Mouse (Mus musculus) heart, embryonic 13.5 days (tissue): ENCODE measurements around the gene 1700007K13Rik. TPM values are rescaled to one million over a fixed set of nuclear protein-coding genes. Genes with fewer than 3 reads are reported as not detected.
"Not testable (repeated sequence)": the region's sequence is repeated elsewhere in the genome, so short reads cannot be mapped to it uniquely, and the experiment has no call there.

Experiments
- ATAC-seq: fragments of 200-750 bp; cut with Nextera tagmentation; 2 replicates; pipeline ENCODE4 v1.8.0; 2017; ENCODE audit warnings: moderate TSS enrichment; ENCODE audit not compliant: insufficient number of reproducible peaks, low FRiP score, low TSS enrichment; ENCODE audit errors: extremely low read depth
- H3K27ac ChIP-seq: fragments of 300-500 bp; sonication (generic); replicated peaks from 2 replicates; pipeline ENCODE4 v1.5.1; 2015; ENCODE audit warnings: moderate library complexity, mild to moderate bottlenecking, inconsistent platforms
- H3K27me3 ChIP-seq: fragments of 300-500 bp; sonication (generic); replicated peaks from 2 replicates; pipeline ENCODE4 v1.6.1; 2015; ENCODE audit warnings: mild to moderate bottlenecking, inconsistent platforms
- H3K36me3 ChIP-seq: fragments of 300-500 bp; sonication (generic); 2 replicates; pipeline ENCODE4 v1.6.1; 2015; ENCODE audit warnings: mild to moderate bottlenecking, inconsistent platforms
- H3K4me1 ChIP-seq: fragments of 300-500 bp; sonication (generic); 2 replicates; pipeline ENCODE4 v1.6.1; 2015; ENCODE audit warnings: inconsistent platforms
- H3K4me2 ChIP-seq: fragments of 300-500 bp; sonication (generic); 2 replicates; pipeline ENCODE4 v1.6.1; 2015; ENCODE audit warnings: inconsistent platforms, mild to moderate bottlenecking, moderate library complexity
- H3K4me3 ChIP-seq: fragments of 300-500 bp; sonication (generic); 2 replicates; pipeline ENCODE4 v1.5.1; 2015; ENCODE audit warnings: moderate library complexity, mild to moderate bottlenecking, inconsistent platforms
- H3K9ac ChIP-seq: fragments of 300-500 bp; sonication (generic); 2 replicates; pipeline ENCODE4 v1.6.1; 2015; ENCODE audit warnings: inconsistent platforms, mild to moderate bottlenecking, moderate library complexity
- H3K9me3 ChIP-seq: fragments of 300-500 bp; sonication (generic); 2 replicates; pipeline ENCODE4 v1.6.1; 2016; ENCODE audit warnings: inconsistent platforms
- WGBS: fragments of 180-500 bp; shearing (Covaris S2); methylation state at CpG from one replicate; pipeline ENCODE4 v1.1.7; 2015; ENCODE audit warnings: mixed read lengths; 5-methylcytosine and 5-hydroxymethylcytosine counted together
- polyA plus RNA-seq: library from polyadenylated mRNA; unstranded; fragments of >200 nt; fragmentation: Nextera tagmentation; extraction: Ambion mirVana; gene quantifications from 2 replicates; pipeline ENCODE4 v1.2.1, GENCODE M21; 2015

1700007K13Rik gene
- polyA plus RNA-seq, 1 experiment from 2014 or later = 0.31 TPM

DNA sequence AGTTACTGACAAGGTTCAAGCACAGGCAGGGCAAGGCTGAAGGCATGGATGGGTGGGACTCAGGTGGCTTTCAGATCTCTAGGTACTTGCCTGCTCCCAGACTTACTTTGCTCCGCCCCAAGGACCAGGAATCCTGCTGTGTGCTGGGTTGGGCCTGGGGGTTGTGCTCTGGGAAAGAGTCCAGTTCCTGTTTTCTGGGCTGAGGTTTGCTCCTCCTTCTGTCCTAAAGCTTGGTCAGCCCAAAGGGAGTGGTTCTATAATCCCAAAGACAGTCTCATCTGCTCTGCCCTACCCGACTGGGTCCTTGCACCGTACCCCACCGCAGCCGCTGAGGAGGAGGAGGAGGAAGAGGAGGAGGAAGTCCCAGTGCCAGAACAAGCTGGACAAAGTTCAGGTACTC is 30.5 kb upstream of the 1700007K13Rik start, which contains the start of gene Gbgt1:
Gene Gbgt1, plus strand, starts transcription at position 221 of the 400 bp plus-strand sequence.
- Histone ChIP-seq H3K9ac (no peak within 1 kb of the TSS; the same call in 1 of the 2 replicates), H3K27me3 (no peaks in the 10 kb centered on the region; the same call in 1 of the 2 replicates), H3K36me3 (no peaks in the 10 kb centered on the region), H3K4me1 (no peaks in the 10 kb centered on the region), H3K27ac (peak within 1 kb of the TSS; percentile 32; the same call in 1 of the 2 replicates), H3K9me3 (no peaks in the 10 kb centered on the region), H3K4me3 (no peak within 1 kb of the TSS), H3K4me2 (no peak within 1 kb of the TSS)
- WGBS = 62% methylated on average over 5 of the region's 5 CpGs
- ATAC-seq = no peak

GRCm38 (mm10) chr2:28495801-28496595 is 29.9 kb upstream of the 1700007K13Rik start:
- WGBS = 73% methylated on average over 16 of the region's 16 CpGs
- peak overlapping the region; percentile 32; the same call in 1 of the 2 replicates for H3K27ac ChIP-seq
- no peak for ATAC-seq
- no peak overlapping the region for H3K4me3 ChIP-seq
- H3K9ac ChIP-seq = no peak overlapping the region; the same call in 1 of the 2 replicates
- H3K27me3 ChIP-seq = no peaks in the 10 kb centered on the region
- no peaks in the 10 kb centered on the region for H3K9me3 ChIP-seq
- H3K4me1 ChIP-seq = no peaks in the 10 kb centered on the region
- H3K4me2 ChIP-seq = no peak overlapping the region
- H3K36me3 ChIP-seq = no peaks in the 10 kb centered on the region

DNA sequence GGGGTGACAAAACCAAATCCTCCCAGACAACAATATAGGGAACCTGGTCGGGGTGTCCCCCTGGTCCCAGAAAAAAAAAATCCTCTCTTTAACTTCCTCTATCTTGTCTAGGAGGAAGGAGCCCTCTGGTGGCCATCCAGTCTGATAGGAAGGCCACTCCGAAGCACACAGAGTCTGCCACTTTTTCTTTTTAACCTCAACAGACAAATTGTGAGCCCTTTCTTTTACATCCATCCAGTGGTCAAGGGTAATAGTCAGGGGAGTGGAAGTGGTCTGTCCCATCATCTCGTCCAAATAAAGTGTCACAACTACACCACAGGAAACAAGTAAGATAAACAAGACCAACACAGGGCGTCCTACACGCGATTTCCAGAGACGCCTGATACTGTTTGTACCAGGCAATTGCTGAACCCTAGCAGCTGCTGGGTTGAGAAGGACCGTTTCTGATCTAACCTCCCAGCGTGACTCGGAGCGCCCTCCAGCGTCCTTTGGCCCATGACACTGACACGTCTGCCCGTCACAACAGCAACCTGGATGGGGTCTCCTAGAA is 29.1 kb upstream of the 1700007K13Rik start:
- Histone ChIP-seq H3K36me3 (no peaks in the 10 kb centered on the region), H3K4me1 (no peaks in the 10 kb centered on the region), H3K9ac (no peak overlapping the region), H3K4me3 (no peak overlapping the region), H3K9me3 (no peaks in the 10 kb centered on the region), H3K27ac (no peak overlapping the region), H3K27me3 (no peaks in the 10 kb centered on the region), H3K4me2 (no peak overlapping the region)
- no peak for ATAC-seq
- 79% methylated on average over 14 of the region's 14 CpGs for WGBS

DNA sequence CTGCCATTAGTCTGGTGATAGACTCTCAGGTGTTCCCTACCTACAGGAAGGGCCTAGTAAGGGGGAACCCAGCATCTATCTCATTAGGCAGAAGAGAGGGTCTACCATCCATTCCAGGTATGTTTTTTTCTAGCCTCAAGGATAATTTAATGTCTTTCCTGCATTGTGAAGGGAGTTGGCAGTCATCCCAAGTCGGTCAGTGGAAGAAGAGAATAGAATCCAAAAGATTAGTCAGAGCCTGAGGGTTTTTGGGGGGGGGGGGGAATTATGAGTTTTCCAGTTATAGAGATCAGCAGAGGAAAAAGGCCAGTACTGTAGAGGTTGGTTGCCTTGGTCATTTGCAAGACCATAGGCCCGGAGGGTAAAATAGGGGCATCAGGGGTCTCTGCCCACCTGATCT is 28.4 kb upstream of the 1700007K13Rik start:
- Histone ChIP-seq H3K36me3 (no peaks in the 10 kb centered on the region), H3K4me1 (no peaks in the 10 kb centered on the region), H3K4me2 (no peak overlapping the region), H3K9ac (no peak overlapping the region), H3K27me3 (no peaks in the 10 kb centered on the region), H3K4me3 (no peak overlapping the region), H3K27ac (no peak overlapping the region), H3K9me3 (no peaks in the 10 kb centered on the region)
- WGBS = 66% methylated on average over 2 of the region's 2 CpGs
- no peak for ATAC-seq

- Histone ChIP-seq H3K9me3 (no peaks in the 10 kb centered on the region), H3K27me3 (no peaks in the 10 kb centered on the region), H3K4me3 (no peak overlapping the region), H3K9ac (no peak overlapping the region), H3K36me3 (no peaks in the 10 kb centered on the region), H3K27ac (no peak overlapping the region), H3K4me2 (no peak overlapping the region), H3K4me1 (no peaks in the 10 kb centered on the region)
- ATAC-seq = no peak
- 71% methylated on average over 2 of the region's 2 CpGs for WGBS
Measured at GRCm38 (mm10) chr2:28483861-28484260, 17.7 kb upstream of the 1700007K13Rik start.

GRCm38 (mm10) chr2:28479208-28480204 is 13.4 kb upstream of the 1700007K13Rik start:
- Histone ChIP-seq H3K4me2 (peak overlapping the region; percentile 20; the same call in 1 of the 2 replicates), H3K4me3 (peak overlapping the region; percentile 6; the same call in 1 of the 2 replicates), H3K9me3 (no peaks in the 10 kb centered on the region), H3K36me3 (no peaks in the 10 kb centered on the region), H3K27me3 (no peaks in the 10 kb centered on the region), H3K27ac (no peak overlapping the region), H3K9ac (no peak overlapping the region), H3K4me1 (no peaks in the 10 kb centered on the region)
- no peak for ATAC-seq
- WGBS = 68% methylated on average over 20 of the region's 20 CpGs

GRCm38 (mm10) chr2:28477993-28478392 is 11.9 kb upstream of the 1700007K13Rik start:
- WGBS = 81% methylated on average over 5 of the region's 5 CpGs
- ATAC-seq, H3K4me3 ChIP-seq, H3K27ac ChIP-seq, H3K36me3 ChIP-seq, H3K4me1 ChIP-seq, H3K9ac ChIP-seq, H3K9me3 ChIP-seq, H3K4me2 ChIP-seq, H3K27me3 ChIP-seq: not testable (repeated sequence)

GRCm38 (mm10) chr2:28472011-28472410 is 5.9 kb upstream of the 1700007K13Rik start:
- H3K9ac ChIP-seq, H3K27ac ChIP-seq, H3K4me3 ChIP-seq, ATAC-seq, H3K4me1 ChIP-seq, H3K9me3 ChIP-seq, H3K27me3 ChIP-seq, H3K4me2 ChIP-seq: not testable (repeated sequence)
- WGBS = 90% methylated on average over 8 of the region's 8 CpGs
- H3K36me3 ChIP-seq = peaks cover 46% of the 10 kb centered on the region

- 95% methylated on average over 2 of the region's 2 CpGs for WGBS
- Histone ChIP-seq H3K4me3 (no peak overlapping the region), H3K9ac (no peak overlapping the region), H3K36me3 (peaks cover 46% of the 10 kb centered on the region), H3K4me1 (peaks cover 18% of the 10 kb centered on the region), H3K27me3 (peaks cover 13% of the 10 kb centered on the region), H3K4me2 (no peak overlapping the region), H3K9me3 (peaks cover 3% of the 10 kb centered on the region; the same call in 1 of the 2 replicates), H3K27ac (no peak overlapping the region)
- no peak for ATAC-seq
Measured at GRCm38 (mm10) chr2:28470591-28470990, 4.5 kb upstream of the 1700007K13Rik start.

GRCm38 (mm10) chr2:28469461-28469860 is 3.3 kb upstream of the 1700007K13Rik start:
- no peak overlapping the region for H3K4me2 ChIP-seq
- H3K27ac ChIP-seq = no peak overlapping the region
- no peak overlapping the region for H3K4me3 ChIP-seq
- H3K27me3 ChIP-seq = peaks cover 24% of the 10 kb centered on the region
- H3K9me3 ChIP-seq = peaks cover 3% of the 10 kb centered on the region; the same call in 1 of the 2 replicates
- H3K36me3 ChIP-seq = peaks cover 46% of the 10 kb centered on the region
- no peak overlapping the region for H3K9ac ChIP-seq
- ATAC-seq = no peak
- WGBS = 97% methylated on average over 14 of the region's 14 CpGs
- H3K4me1 ChIP-seq = peaks cover 18% of the 10 kb centered on the region
